Mouse (Mus musculus) liver, postnatal 0 days (tissue): ENCODE results near the gene Mdga1.

Experiments used
- CTCF ChIP-seq: sonication (generic); IDR thresholded peaks from 2 replicates; pipeline ENCODE4 v1.5.1; 2016; ENCODE audit warnings: antibody characterized with exemption, low read depth
- EP300 ChIP-seq: IDR thresholded peaks from 2 replicates; pipeline ENCODE4 v1.6.1; 2016; ENCODE audit warnings: antibody characterized with exemption, low read depth, mild to moderate bottlenecking

DNA sequence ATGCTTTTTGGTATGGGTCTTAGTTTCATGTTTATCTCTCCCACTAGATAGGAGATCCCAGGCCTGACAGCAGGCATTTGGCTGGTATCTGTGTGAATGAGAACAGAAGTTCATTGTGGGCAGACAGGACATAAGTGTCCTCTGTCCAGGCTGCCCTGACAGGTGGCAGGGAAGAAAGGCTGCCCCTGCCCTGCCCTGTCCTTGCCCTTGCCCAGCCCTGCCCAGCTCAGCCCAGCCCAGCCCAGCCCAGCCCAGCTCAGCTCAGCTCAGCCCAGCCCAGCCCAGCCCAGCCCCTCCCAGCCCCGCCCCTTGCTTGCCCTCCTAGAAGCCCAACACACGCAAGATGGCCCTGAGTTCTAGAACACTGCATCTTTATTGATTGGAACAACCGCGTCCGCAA lies 142.3 kb downstream of the Mdga1 start:
- no peak for TF ChIP-seq CTCF
- TF ChIP-seq EP300 = no peak
